Mouse (Mus musculus) right cerebral cortex, postnatal 4 days (tissue): ENCODE results near the gene Gm13277.
"Not testable (repeated sequence)": the region's sequence is repeated elsewhere in the genome, so short reads cannot be mapped to it uniquely, and the experiment has no call there.

Source experiments
- DNase-seq: peaks from one replicate; pipeline ENCODE4 v3.0.0-alpha.2; 2022

The Gm13277 gene

DNA sequence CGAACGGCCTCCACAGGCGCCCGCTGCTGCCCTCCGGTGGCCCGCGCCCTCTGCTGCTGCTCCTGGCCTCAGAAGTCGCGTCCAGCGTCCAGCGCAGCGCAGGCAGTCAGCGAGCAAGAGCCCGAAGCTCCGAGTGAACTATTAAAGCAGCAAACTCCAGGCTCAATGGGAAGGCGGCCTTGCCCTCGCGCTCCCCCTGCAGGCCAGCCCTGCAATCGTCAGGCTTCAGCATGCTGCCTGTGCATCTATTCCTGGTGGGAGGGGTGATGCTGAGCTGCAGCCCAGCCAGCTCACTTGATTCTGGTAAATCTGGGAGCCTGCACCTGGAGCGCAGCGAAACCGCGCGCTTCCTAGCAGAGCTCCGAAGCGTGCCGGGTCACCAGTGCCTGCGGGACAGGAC, at the start of gene Gm13277:
Gm13277 (plus strand) TSS at position 231 of the 400 bp plus-strand sequence.
- peak; percentile 47 for DNase-seq

GRCm38 (mm10) chr4:88739036-88739435, 49.4 kb upstream of the Gm13277 start:
- DNase-seq: no peak

DNA sequence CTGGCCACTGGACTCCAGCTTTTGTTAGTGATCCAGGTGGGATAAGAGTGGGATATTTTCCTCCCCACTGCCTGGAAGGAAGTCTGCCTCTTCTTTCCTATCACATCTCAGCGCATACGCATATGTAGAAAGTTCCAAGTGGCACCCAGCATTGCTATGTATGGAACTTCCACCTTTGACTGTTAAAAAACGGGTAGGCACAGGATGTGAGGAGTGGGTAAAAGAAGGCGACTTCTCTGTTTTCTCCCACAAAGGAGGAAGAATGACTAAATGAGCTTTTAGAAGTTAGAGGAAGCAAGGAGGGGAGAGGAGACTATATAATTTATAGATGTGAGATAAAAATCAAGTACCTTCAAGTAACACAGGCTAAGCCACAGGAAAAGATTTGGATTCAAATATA, 47.0 kb upstream of the Gm13277 start:
- DNase-seq: no peak

DNA sequence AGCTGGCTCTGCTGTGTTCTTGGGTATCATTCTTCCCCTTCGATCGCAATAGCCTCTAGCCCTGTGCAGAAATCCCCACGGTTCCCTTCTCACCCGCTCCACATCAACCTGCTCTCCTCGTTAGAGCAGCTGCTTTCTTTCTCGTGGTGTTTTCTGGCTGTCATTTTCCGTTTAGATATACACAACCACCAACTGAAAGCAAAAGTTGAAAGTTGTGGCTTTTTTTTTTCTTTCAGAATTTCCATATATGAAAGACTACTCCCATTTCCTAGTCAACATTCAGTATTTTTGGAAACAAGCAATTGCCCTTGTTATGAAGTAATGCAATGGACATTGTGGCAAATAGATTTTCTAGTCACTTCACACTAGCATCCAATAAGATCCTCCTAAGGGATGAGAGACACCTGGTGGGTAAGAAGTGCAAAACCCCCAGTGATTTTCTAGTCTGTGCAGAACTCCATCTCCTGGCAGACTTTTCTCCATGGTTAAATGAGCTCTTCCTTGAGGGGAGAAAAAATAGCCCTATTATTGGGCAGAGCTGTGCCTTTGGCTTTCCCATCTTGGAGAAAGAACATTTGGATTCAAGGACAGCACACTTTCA, 45.6 kb upstream of the Gm13277 start:
- no peak for DNase-seq

DNA sequence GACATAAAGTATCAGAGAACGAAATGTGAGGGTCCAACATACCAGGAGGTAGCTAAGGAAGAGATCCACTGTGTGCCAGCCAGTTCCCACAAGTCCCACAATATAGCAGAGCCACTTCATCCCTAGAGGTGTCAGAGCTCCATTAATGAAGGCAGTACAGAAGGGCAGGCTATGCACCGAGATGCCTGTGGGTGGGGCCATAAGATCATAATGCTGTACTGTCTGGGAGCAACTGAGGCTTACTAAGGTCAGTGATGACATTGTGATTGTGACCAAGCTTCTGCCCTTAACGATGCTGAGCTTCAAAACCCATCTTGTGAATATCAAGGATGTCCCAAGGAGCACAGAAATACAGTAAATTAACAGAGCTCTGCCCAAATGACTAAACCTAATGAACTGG, 44.2 kb upstream of the Gm13277 start:
- DNase-seq: no peak

- DNase-seq: no peak
Measured at GRCm38 (mm10) chr4:88749926-88750325, 38.5 kb upstream of the Gm13277 start.

DNA sequence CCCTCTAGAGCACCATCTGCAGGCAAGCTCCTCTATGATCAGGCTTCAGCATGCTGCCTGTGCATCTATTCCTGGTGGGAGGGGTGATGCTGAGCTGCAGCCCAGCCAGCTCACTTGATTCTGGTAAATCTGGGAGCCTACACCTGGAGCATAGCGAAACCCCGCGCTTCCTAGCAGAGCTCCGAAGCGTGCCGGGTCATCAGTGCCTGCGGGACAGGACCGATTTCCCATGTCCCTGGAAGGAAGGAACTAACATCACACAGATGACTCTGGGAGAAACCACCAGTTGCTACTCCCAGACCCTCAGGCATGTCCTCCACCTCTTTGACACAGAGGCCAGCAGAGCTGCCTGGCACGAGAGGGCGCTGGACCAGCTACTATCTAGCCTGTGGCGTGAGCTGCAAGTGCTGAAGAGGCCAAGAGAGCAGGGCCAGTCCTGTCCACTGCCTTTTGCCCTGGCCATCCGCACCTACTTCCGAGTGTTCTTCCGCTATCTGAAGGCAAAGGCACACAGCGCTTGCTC, 33.6 kb upstream of the Gm13277 start, which contains the start of gene Gm13271:
Gm13271 (plus strand) TSS at position 51 of the 523 bp plus-strand sequence.
- DNase-seq: peak; percentile 48

- DNase-seq: not testable (repeated sequence)
Measured at GRCm38 (mm10) chr4:88756581-88757513, 31.6 kb upstream of the Gm13277 start.

- peak; percentile 76 for DNase-seq
Measured at GRCm38 (mm10) chr4:88757628-88758031, 30.8 kb upstream of the Gm13277 start.

DNA sequence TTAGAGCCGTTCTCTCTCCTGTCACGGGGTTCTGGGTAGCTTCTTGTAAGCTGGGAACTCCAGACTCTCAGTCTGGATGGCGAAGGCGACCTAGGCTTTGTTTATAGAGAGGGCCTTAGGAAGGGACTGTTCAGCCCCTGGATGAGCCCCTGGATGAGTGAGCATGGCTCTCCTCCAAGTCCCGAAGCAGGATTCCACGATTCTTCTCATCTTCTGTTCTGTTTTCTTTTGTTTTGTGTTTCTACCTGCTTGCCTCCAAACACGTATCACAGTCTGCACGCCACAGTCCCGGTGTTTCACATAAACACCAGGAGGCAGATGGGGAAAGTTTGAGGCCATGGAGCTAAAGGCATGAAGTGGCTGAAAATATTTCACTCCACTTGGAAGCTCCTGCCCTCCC, 29.7 kb upstream of the Gm13277 start:
- DNase-seq: not testable (repeated sequence)

GRCm38 (mm10) chr4:88759610-88760268, 28.7 kb upstream of the Gm13277 start, which contains the start of gene Gm13283:
Gm13283 (plus strand) TSS chr4:88760119.
- DNase-seq: peak; percentile 22

DNA sequence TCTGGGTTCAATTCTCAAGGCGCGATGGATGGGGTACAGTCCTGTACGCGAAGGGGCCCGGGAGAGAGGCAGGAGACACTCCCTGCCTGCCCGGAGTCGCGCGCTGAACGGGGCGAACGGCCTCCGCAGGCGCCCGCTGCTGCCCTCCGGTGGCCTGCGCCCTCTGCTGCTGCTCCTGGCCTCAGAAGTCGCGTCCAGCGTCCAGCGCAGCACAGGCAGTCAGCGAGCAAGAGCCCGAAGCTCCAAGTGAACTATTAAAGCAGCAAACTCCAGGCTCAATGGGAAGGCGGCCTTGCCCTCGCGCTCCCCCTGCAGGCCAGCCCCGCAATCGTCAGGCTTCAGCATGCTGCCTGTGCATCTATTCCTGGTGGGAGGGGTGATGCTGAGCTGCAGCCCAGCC, 28.0 kb upstream of the Gm13277 start:
- not testable (repeated sequence) for DNase-seq

DNA sequence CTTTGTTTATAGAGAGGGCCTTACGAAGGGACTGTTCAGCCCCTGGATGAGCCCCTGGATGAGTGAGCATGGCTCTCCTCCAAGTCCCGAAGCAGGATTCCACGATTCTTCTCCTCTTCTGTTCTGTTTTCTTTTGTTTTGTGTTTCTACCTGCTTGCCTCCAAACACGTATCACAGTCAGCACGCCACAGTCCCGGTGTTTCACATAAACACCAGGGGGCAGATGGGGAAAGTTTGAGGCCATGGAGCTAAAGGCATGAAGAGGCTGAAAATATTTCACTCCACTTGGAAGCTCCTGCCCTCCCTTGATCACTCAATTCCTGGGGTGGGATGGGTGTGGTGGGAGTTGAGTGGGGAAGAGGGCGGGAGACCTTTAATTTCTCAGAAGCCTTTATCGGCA, 26.7 kb upstream of the Gm13277 start:
- DNase-seq: peak; percentile 65

DNA sequence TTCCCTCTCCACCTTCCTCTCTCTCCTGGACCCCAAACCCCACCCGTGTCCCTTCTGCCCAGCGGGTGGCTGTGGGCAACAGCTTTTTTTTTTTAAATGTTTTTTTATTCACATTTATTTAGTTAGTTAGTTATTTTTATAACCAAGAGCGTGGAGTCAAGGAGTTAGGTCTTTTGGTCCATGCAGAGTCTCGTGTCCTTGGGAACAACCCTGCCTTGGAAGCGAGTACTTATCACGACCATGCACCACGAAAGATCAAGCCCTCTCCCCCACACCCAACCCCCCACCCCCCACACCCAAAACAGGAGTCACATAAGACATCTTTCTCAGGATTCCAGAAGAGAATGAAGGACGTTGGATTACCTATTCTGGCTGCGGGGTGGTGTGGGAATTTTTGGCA, 26.1 kb upstream of the Gm13277 start:
- not testable (repeated sequence) for DNase-seq

DNA sequence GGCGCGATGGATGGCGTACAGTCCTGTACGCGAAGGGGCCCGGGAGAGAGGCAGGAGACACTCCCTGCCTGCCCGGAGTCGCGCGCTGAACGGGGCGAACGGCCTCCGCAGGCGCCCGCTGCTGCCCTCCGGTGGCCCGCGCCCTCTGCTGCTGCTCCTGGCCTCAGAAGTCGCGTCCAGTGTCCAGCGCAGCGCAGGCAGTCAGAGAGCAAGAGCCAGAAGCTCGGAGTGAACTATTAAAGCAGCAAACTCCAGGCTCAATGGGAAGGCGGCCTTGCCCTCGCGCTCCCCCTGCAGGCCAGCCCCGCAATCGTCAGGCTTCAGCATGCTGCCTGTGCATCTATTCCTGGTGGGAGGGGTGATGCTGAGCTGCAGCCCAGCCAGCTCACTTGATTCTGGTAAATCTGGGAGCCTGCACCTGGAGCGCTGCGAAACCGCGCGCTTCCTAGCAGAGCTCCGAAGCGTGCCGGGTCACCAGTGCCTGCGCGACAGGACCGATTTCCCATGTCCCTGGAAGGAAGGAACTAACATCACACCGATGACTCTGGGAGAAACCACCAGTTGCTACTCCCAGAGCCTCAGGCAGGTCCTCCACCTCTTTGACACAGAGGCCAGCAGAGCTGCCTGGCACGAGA, 24.9 kb upstream of the Gm13277 start:
- not testable (repeated sequence) for DNase-seq

- not testable (repeated sequence) for DNase-seq
Measured at GRCm38 (mm10) chr4:88773534-88773933, 14.9 kb upstream of the Gm13277 start, which contains the start of gene Gm13290. Gm13290 (plus strand) TSS chr4:88773834.

GRCm38 (mm10) chr4:88776622-88777021, 11.8 kb upstream of the Gm13277 start, which contains the start of gene Gm13289:
Gm13289 (plus strand) TSS chr4:88776922.
- DNase-seq: not testable (repeated sequence)

- DNase-seq: not testable (repeated sequence)
Measured at GRCm38 (mm10) chr4:88779550-88779949, 8.9 kb upstream of the Gm13277 start, which contains the start of gene Gm13272. Gm13272 (plus strand) TSS chr4:88779850.

- not testable (repeated sequence) for DNase-seq
Measured at GRCm38 (mm10) chr4:88780320-88780719, 8.1 kb upstream of the Gm13277 start.

DNA sequence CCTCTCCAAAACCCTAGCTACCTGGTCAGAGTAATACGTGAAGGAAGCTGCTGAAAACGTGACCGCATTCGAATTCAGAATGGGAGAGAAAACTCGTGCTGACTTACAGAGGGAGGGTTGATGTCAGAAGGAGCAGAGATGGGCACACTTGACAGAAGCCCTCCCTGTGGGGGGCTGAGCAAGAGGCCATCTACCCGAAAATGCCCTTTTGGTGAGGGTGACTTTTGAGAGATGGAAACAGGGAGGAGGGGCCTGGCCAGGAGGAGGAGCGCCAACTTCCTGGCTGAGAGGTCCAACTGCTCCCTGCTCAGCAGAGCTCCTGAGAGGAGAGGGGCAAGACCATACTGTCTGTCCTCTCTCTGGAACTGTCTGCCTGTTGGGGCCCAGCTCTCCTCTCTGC, 6.6 kb upstream of the Gm13277 start, which contains the start of gene Ifnz:
Ifnz (plus strand) TSS at position 301 of the 400 bp plus-strand sequence.
- not testable (repeated sequence) for DNase-seq

DNA sequence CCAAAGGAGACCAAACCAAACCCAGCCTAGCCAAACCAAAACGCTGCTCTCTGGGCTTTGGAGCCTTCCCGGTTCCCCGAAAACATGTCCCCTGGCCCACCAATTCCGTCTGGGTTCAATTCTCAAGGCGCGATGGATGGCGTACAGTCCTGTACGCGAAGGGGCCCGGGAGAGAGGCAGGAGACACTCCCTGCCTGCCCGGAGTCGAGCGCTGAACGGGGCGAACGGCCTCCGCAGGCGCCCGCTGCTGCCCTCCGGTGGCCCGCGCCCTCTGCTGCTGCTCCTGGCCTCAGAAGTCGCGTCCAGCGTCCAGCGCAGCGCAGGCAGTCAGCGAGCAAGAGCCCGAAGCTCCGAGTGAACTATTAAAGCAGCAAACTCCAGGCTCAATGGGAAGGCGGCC, 6.1 kb upstream of the Gm13277 start:
- DNase-seq: not testable (repeated sequence)

DNA sequence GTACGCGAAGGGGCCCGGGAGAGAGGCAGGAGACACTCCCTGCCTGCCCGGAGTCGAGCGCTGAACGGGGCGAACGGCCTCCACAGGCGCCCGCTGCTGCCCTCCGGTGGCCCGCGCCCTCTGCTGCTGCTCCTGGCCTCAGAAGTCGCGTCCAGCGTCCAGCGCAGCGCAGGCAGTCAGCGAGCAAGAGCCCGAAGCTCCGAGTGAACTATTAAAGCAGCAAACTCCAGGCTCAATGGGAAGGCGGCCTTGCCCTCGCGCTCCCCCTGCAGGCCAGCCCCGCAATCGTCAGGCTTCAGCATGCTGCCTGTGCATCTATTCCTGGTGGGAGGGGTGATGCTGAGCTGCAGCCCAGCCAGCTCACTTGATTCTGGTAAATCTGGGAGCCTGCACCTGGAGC, 3.0 kb upstream of the Gm13277 start, which contains the start of gene Gm13276:
Gm13276 (plus strand) TSS at position 301 of the 400 bp plus-strand sequence.
- DNase-seq: not testable (repeated sequence)
